Mouse (Mus musculus): Measurements from ENCODE around the gene Tigar. TPM values are rescaled to one million over a fixed set of nuclear protein-coding genes. Genes with fewer than 3 reads are reported as not detected.

Gene Tigar
- 6.8 and 8.7 TPM in 2 replicates for polyA plus RNA-seq (2016; fragmentation: Nextera tagmentation; extraction: Ambion mirVana)

DNA sequence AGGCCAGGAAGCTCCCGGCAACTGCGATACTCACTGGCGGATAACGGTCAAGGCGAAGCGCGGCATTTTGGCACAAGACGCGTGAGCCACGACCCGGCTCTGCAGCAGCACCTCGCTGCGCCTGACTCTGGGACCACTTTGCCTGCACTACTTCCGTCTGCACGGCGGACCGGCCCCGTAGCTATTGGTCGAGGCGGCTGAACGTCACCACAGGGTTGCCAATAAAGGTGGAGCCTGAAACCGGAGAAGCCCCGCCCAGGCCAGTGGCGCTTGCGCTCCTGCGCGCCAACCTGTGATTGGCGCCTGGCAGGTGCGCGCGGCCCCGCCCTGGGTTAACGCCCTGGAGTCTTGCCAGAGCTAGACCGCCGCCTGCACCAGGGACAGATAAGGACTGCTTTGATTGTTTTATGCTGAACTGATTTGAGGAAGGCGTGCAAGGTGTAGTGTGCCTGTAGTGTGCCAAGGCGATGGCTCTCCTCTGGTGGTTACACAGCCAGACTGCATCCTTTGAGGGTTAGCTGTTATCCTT, at the start of gene Tigar:
Gene Tigar, minus strand, starts transcription at position 156 of the 529 bp plus-strand sequence.
- WGBS: under 1% methylated on average over 37 of the region's 37 CpGs
- peak within 1 kb of the TSS; percentile 73 for H3K4me3 ChIP-seq
- H3K27me3 ChIP-seq (ENCODE audit: low read depth, poor library complexity, severe bottlenecking): no peaks in the 10 kb centered on the region
- H3K9me3 ChIP-seq (replicated peaks): no peaks in the 10 kb centered on the region
- H3K4me1 ChIP-seq: peaks cover 25% of the 10 kb centered on the region
- peak within 1 kb of the TSS; percentile 81 for H3K27ac ChIP-seq (replicated peaks)
- peak; percentile 93 for DNase-seq (ENCODE audit: low spot score)
- no peaks in the 10 kb centered on the region for H3K36me3 ChIP-seq

DNA sequence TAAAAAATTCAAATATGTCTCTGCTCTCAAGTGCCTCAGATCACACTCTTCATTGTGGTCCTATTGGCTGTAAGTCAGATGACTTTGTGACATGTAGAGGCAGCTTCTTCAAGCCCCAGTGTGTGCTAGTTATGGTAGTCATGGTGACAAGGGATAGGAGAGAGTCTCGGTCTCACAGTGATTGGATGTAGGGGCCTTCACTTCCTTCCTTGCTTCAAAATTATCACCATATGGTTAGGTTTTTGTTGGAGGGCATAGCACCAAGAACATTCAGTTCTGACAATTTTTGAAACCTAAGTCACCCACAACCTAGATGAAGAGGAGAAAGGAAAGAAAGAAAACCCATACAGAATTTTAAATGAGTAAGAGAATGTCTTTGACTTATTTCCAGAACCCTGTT, 48.0 kb upstream of the Tigar start:
- Histone ChIP-seq H3K27me3 (ENCODE audit: low read depth, poor library complexity, severe bottlenecking) (peaks cover 53% of the 10 kb centered on the region), H3K4me1 (peaks cover 36% of the 10 kb centered on the region), H3K27ac (replicated peaks) (no peak overlapping the region), H3K9me3 (replicated peaks) (no peaks in the 10 kb centered on the region), H3K4me3 (no peak overlapping the region), H3K36me3 (no peaks in the 10 kb centered on the region)
- 55% methylated on average over 1 of the region's 1 CpGs for WGBS
- no peak for DNase-seq (ENCODE audit: low spot score)

DNA sequence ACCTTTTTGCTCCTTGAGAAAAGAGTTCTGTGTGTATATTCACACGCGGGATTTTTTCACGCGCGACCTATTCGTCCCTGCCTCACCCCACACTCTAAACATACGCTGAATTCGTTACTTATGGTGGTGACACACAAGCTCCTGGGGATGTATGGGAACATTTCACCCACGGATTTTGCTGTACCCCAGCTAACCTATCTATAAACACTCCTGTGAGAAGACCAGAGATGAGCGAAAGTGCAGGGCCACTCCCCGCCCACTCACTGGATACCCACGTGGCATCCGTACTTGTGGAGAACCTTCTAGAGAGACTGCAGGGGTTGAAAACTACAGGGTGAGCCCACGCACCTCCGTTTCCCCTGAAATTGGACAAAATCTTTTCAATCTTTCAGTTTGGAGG, 46.1 kb upstream of the Tigar start:
- Histone ChIP-seq H3K4me1 (peaks cover 54% of the 10 kb centered on the region), H3K36me3 (no peaks in the 10 kb centered on the region), H3K4me3 (peak overlapping the region; percentile 95), H3K27ac (replicated peaks) (peak overlapping the region; percentile 98), H3K27me3 (ENCODE audit: low read depth, poor library complexity, severe bottlenecking) (peaks cover 53% of the 10 kb centered on the region), H3K9me3 (replicated peaks) (no peaks in the 10 kb centered on the region)
- DNase-seq (ENCODE audit: low spot score): no peak
- under 1% methylated on average over 15 of the region's 15 CpGs for WGBS

DNA sequence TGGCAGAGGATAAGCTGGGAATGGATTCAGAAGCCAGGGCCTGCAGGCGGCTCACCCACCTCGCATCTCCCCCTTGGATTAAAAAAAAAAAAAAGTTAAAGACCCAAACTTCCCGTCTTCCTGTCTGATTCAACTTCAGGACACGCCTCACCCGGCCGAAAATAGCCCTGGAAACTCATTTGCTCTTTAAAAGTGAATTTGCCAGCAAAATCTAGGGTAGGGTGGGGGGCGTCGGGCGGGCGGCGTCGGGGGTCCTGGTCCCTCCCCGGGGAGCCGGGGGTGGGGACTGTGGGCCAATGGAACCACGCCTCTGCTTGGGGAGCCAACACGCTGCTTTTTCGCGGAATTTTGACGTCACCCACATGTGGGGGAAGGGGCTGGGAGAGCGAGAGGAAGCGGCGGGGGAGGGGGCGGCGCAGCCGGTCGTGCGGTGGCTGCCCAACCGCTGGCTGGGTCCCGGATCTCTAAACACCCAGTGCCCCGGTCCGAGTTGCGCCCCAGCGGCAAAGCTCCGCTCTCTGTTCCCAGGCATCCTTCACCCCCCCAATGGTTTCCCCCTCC, 45.4 kb upstream of the Tigar start:
- Histone ChIP-seq H3K36me3 (no peaks in the 10 kb centered on the region), H3K27me3 (ENCODE audit: low read depth, poor library complexity, severe bottlenecking) (peaks cover 53% of the 10 kb centered on the region), H3K9me3 (replicated peaks) (no peaks in the 10 kb centered on the region), H3K4me1 (peaks cover 57% of the 10 kb centered on the region), H3K4me3 (peak overlapping the region; percentile 95), H3K27ac (replicated peaks) (peak overlapping the region; percentile 98)
- DNase-seq (ENCODE audit: low spot score): peak; percentile 89
- WGBS: under 1% methylated on average over 34 of the region's 34 CpGs

DNA sequence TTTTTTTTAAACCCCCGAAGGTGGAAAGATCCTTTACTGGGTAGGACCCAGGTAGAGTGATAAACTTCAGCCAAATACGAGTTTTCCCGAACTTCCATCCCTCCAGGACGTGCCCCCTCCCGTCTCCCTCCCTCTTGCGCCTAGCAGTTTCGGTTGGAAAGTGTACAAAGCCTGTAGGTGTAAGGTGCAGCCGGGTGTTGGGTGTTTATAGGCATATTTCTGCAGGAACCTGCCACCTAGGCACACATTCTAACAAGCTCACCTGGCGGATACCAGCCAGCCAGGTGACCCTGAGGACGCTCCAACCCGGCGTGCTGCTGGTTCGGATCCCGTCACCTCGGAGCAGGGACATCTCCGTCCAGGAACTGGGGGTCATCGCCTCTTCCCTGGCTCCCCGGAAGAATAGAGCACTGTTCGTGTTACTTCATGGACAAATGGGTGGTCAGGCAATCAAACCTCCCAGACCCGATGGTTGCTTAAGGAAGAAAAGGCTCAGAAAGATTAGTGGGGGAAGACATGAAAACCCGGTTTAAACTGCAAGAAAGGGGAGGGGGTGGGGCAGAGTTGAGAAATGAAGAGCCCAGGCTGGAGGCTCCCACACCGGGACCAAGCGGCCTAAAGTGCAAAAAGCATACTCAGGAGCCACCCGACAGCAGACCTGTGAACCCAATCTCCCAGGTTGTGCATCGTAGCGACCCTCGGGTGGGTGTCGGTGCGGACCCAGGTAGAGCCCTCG, 44.8 kb upstream of the Tigar start:
- Histone ChIP-seq H3K36me3 (peaks cover 3% of the 10 kb centered on the region; the same call in 1 of the 2 replicates), H3K9me3 (replicated peaks) (no peaks in the 10 kb centered on the region), H3K4me3 (peak overlapping the region; percentile 95), H3K27ac (replicated peaks) (peak overlapping the region; percentile 98), H3K27me3 (ENCODE audit: low read depth, poor library complexity, severe bottlenecking) (peaks cover 53% of the 10 kb centered on the region), H3K4me1 (peaks cover 57% of the 10 kb centered on the region)
- under 1% methylated on average over 30 of the region's 30 CpGs for WGBS
- DNase-seq (ENCODE audit: low spot score): peak; percentile 56

DNA sequence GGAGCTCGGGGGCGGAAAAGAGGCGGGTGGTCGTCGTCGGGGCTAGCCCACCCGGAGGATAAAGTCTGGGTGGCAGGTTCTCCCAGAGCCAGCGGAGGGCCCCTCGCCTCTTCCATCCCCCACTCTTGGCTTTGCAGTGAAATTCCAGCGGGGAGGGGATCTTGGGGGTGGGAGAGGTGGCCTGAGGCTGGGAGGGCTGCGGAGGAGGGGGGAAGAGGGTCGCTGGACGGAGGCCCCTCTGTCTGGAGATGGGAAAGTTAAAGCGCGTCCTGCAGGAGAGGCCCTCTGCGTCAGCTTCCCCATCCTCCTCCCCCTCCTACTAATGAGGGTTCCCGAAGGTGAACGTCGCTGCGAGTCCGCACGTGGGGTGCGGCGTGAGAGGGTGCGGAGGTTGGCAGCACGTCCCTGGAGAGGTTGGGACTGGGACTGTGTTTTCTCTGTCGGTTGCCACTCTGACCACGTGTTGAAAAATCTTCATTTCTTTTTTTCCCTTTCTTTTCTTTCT, 44.0 kb upstream of the Tigar start:
- Histone ChIP-seq H3K36me3 (peaks cover 7% of the 10 kb centered on the region; the same call in 1 of the 2 replicates), H3K27me3 (ENCODE audit: low read depth, poor library complexity, severe bottlenecking) (peaks cover 55% of the 10 kb centered on the region), H3K9me3 (replicated peaks) (no peaks in the 10 kb centered on the region), H3K4me3 (peak overlapping the region; percentile 95), H3K4me1 (peaks cover 62% of the 10 kb centered on the region), H3K27ac (replicated peaks) (peak overlapping the region; percentile 98)
- peak; percentile 85 for DNase-seq (ENCODE audit: low spot score)
- under 1% methylated on average over 27 of the region's 28 CpGs for WGBS

DNA sequence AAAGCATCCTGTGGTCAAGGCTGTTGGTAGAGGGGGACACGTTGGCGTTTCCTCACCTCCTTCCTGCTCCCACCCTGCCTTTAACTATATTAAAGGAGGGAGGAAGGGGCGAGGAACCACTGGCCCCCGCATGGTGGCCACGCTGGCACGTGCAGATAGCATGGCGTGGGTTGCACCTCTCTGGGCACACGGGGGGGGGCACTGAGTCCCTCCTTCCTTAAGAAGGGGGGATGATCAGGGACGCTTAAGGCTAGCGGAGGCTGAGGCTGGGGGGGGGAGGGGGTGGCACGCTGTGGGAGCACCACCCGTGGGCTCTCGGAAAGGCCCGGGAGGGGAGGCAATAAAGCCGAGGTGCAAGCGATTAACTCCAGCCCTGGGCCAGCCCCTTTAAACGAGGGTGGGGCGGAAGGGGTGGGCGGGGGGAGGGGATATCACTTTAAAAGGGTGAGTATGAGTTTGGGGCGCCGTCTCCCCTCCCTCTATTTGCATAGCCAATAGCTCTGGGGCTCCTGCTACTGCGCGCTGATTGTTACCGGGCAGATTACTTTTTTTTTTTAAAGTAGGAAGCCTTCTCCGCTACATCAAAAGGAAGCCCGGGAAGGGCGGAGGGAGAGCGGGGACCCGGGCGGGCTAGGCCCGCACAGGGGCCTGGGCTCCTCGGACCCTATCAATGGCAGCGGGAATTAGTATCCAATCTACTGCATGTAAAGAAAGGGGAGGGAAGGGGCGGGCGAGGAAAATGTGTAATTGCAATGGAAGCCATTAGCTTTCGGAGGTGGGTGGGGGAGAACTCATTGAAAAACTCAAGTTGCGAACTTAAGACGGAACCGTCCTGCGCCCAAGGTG, 43.0 kb upstream of the Tigar start, which contains the start of gene Ccnd2:
Gene Ccnd2, minus strand, starts transcription at position 88 of the 846 bp plus-strand sequence.
- H3K4me1 ChIP-seq: peaks cover 72% of the 10 kb centered on the region
- peaks cover 15% of the 10 kb centered on the region; the same call in 1 of the 2 replicates for H3K36me3 ChIP-seq
- WGBS: under 1% methylated on average over 40 of the region's 40 CpGs
- peak within 1 kb of the TSS; percentile 98 for H3K27ac ChIP-seq (replicated peaks)
- H3K4me3 ChIP-seq: peak within 1 kb of the TSS; percentile 95
- H3K27me3 ChIP-seq (ENCODE audit: low read depth, poor library complexity, severe bottlenecking): peaks cover 45% of the 10 kb centered on the region
- peak; percentile 88 for DNase-seq (ENCODE audit: low spot score)
- no peaks in the 10 kb centered on the region for H3K9me3 ChIP-seq (replicated peaks)

DNA sequence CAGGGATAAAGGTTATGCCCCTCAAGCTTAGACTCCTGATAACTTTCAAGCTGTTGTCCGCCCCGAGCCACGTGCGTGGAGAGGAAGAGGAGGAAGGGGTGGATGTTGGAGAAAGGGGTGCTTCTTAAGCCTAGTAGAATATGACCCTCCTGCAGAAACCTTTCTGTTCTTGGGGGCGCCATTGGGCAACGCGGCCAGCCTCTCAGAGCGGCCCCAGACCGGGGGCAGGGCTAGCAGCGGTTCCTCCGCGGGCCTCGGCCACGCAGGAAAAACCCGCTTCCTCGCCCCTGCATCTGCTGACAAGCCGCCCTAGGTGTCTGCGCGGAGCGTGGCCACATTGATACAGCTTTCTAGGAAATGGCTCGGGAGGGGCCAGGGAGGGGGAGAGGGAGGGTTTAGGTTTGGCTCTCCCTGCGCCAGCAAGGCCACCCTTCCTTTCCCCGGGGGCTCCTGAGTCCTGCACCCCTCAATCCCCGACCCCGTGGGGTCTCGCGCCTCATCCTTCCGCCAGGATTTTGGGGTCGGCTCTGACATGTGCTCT, 42.3 kb upstream of the Tigar start:
- DNase-seq (ENCODE audit: low spot score): peak; percentile 65
- H3K4me1 ChIP-seq: peaks cover 79% of the 10 kb centered on the region
- H3K4me3 ChIP-seq: peak overlapping the region; percentile 95
- H3K27ac ChIP-seq (replicated peaks): peak overlapping the region; percentile 98
- H3K36me3 ChIP-seq: peaks cover 22% of the 10 kb centered on the region
- H3K9me3 ChIP-seq (replicated peaks): no peaks in the 10 kb centered on the region
- under 1% methylated on average over 29 of the region's 29 CpGs for WGBS
- H3K27me3 ChIP-seq (ENCODE audit: low read depth, poor library complexity, severe bottlenecking): peaks cover 40% of the 10 kb centered on the region

DNA sequence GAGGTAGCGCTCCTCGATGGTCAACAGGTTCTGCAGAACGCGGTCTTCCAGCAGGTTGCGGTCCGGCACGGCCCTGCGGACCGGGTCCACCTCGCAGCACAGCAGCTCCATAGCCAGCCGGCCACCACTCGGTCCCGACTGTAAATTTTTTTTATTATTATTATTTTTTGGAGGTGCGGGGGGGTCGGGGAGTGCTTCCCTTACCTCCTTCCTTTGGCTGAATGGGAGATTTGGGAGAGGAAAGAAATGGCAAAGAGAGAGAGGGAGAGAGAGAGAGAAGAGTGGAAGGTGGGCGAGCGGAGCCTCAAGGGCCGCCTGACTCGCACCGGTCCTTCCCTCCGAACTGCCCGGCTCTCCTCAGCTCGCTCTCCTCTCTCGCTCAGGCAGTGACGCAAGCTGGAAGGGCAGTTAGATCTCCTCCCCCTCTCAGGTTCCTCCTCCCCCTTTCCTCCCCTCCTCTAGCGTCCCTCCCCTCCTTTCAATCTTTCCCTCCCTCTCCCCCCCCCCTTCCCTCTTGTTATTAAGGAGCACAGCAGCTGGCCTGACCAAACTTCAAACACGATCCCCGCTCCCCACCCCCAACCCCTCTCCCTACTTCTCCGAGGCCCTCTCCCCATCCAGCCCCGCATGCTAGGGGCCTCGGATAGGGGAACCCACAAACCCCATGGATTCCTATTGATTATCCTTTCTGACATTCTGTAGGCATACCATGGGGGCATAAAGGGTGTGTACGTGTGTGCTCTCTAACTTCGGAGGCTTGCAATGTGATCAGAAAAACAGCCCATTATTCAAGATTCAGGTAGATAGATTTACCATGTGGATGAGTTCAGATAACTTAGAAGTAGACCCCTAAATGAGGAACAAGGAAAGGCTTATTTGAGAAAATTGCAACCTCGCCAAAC, 41.6 kb upstream of the Tigar start:
- peaks cover 33% of the 10 kb centered on the region for H3K27me3 ChIP-seq (ENCODE audit: low read depth, poor library complexity, severe bottlenecking)
- H3K9me3 ChIP-seq (replicated peaks): no peaks in the 10 kb centered on the region
- H3K36me3 ChIP-seq: peaks cover 29% of the 10 kb centered on the region
- peaks cover 85% of the 10 kb centered on the region for H3K4me1 ChIP-seq
- peak overlapping the region; percentile 95 for H3K4me3 ChIP-seq
- peak; percentile 90 for DNase-seq (ENCODE audit: low spot score)
- under 1% methylated on average over 31 of the region's 34 CpGs for WGBS
- peak overlapping the region; percentile 98 for H3K27ac ChIP-seq (replicated peaks)

DNA sequence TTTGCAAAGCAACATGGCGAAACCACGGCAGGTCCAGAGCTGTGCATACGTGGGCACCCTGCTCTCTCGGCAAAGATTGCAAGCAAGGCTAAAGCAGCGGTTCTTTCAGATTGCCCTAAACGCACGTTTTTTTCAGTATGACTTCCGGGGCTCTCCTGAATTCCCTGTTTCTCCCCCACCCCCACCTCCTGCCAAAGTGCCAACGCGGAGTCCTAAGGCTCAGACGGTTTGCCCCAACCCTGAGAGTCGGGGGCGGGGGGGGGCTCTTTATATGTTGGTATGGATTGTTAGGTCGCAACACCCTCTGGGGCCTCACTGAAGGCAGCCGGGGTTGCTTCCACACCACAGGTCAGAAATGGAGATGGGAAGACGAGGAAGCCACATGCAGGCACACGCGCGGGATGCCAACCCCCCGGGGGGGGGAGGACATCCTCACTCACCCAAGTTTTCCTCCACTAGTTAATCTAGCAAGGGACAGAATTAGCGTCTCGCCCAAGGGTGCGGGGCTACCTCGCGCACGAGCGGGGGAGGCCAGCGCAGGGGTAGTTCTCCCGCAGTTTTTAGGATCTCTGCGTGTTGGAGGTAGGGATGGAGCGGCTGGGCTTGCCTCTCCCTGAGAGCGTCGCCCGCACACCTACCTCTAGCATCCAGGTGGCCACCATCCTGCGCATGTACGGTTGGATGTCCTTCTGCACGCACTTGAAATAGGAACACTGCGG, 40.7 kb upstream of the Tigar start:
- H3K36me3 ChIP-seq: peaks cover 37% of the 10 kb centered on the region
- peak overlapping the region; percentile 95 for H3K4me3 ChIP-seq
- DNase-seq (ENCODE audit: low spot score): peak; percentile 62
- H3K27me3 ChIP-seq (ENCODE audit: low read depth, poor library complexity, severe bottlenecking): peaks cover 25% of the 10 kb centered on the region
- peak overlapping the region; percentile 98 for H3K27ac ChIP-seq (replicated peaks)
- no peaks in the 10 kb centered on the region for H3K9me3 ChIP-seq (replicated peaks)
- peaks cover 85% of the 10 kb centered on the region for H3K4me1 ChIP-seq
- under 1% methylated on average over 38 of the region's 38 CpGs for WGBS

All from midbrain, embryonic 10.5 days (tissue).